Mouse (Mus musculus) lung, postnatal 0 days (tissue): ENCODE measurements around the gene Kcna1.

Source experiments
- CTCF ChIP-seq: IDR thresholded peaks from 2 replicates; pipeline ENCODE4 v1.5.1; 2016; ENCODE audit warnings: antibody characterized with exemption, mild to moderate bottlenecking
- EP300 ChIP-seq: IDR thresholded peaks from 2 replicates; pipeline ENCODE4 v1.6.1; 2016; ENCODE audit warnings: antibody characterized with exemption, mild to moderate bottlenecking, control low read depth

DNA sequence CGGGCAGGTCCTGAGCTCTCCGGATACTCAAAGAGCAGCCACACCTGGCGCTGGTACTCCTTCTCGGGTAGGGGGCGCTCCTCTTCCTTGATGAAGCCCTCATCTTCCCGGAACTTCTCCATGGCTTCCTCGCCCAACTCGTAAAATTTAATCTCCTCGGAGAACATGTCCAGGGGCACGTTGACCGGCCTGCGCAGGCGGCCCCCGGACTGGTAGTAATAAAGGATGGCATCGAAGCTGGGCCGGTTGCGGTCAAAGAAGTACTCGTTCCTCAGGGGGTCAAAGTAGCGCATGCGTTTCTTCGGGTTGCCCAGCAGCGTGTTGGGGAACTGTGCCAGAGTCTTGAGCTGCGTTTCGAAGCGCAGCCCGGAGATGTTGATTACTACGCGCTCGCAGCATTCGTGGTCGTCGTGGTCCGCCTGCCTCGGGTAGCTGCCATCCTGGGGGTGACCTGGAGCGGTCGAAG lies 3.3 kb downstream of the Kcna1 start:
- TF ChIP-seq CTCF, result peak; percentile 39
- TF ChIP-seq EP300, result no peak
